Mouse (Mus musculus) layer of hippocampus, postnatal 10 days (tissue): ENCODE measurements at regions not wholly inside any gene's neighbourhood (a gene's known extent, or its start where the extent isn't known, plus 50 kb on each side); places are given as distances from the start of the nearest gene placed in this dataset.

Experiments
- DNase-seq, 2 experiments: peaks; one replicate each; pipeline ENCODE4 v3.0.0; 2021; ENCODE audit warnings: low spot score in 2 of 2

DNA sequence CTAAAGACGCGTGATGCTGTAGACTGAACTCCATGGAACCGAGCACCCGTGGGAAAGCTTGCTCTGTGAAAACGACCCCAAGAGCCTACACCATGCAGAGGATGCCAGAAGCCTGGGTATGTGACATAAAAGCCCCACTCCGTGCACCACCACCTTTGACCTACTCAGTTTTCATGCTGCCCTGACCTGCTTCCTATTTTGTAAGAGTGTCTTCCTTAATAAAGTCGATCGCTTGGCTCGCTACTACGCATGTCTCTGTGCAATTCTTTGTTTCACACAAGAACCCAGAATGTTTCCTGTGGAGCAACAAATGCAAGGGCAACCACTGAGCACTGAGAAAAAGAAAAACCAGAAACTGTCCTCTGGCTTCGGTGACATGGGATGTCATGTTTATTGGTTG lies 60.5 kb downstream of the Sec61b start:
- no peak for DNase-seq

DNA sequence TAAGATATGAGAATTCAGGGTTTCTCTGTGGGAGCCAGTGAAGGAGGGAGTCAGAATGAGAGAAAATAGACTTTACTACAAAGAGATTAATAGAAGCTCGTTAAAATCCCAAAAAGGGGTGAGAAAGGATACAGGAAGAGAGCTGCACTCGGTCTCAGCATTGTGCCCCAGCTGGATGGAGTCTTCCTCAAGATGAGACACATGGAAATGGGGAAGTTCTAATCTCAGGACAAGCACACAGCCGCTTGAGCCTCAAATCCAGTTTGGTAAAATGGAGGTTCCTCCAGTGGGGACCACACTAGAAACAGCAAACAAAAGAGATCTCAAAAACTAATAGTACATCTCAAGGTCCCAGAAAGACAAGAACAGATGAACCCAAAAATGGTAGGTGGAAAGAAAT lies 93.2 kb downstream of the Sec61b start:
- DNase-seq, result no peak

DNA sequence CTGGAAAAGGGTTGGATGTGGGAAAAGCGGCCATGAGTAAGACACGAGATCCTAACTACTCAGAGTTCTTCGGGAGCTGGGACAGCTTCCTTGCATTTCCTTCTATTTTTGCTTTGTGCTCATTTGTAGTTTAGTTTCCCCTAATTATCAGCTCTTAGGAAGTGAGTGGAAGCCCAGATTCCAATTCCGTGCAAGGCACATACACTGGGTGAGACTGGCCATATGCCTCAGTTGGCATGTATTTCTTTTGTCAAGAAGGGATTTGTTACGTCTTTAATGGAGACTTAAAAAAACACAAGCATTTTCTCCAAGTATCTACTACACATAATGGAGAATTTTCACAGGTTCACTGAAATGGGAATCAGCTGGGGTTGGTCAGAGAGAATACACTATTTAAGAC lies 96.4 kb downstream of the Sec61b start:
- no peak for DNase-seq

GRCm38 (mm10) chr4:47576011-47576410 lies 101.6 kb downstream of the Sec61b start:
- no peak for DNase-seq

GRCm38 (mm10) chr4:47577490-47577889 lies 103.0 kb downstream of the Sec61b start:
- peak; percentile 44 to 66 for DNase-seq

- DNase-seq, result no peak
Measured at GRCm38 (mm10) chr4:47578637-47579036, 104.2 kb downstream of the Sec61b start.

DNA sequence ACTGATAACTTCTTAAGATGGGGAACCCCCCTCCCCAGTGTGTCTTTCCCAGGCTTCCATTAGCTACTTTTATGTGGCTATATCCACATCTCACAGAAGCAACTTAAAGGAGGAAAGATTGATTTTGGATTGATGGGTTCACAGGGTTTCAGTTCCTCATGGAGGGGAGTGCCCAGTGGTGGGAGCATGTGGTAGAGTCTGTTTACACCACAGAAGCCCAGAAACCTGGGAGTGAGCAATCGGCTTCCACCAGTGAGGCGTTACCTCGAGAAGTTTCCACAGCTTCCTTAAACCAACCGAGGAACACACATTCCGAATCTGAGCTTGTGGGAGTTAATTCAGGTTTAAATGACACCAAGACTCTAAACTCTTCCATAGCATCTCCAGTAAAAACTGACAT lies 106.1 kb downstream of the Sec61b start:
- no peak for DNase-seq

DNA sequence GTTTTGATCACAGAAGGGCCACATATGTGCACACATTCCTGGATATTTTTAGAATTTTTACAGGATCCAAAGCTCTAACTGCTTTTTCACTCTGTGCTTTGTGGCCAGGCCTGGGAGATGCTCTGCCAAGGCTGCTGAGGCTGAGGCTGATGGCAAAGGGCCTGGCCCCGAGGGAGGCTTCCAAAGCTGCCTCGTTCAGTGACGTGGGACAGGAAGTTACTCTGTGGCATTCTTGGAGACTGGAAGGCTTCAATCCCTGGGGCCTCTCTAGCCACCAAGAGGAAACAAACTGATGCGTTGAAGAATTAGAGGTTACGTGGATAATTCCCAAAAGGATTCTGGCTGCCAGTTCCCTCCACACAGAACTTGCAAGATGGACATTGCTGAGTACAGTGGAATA lies 112.8 kb downstream of the Sec61b start:
- DNase-seq, result no peak

GRCm38 (mm10) chr4:47592271-47592986 lies 118.0 kb downstream of the Sec61b start:
- DNase-seq, result no peak

DNA sequence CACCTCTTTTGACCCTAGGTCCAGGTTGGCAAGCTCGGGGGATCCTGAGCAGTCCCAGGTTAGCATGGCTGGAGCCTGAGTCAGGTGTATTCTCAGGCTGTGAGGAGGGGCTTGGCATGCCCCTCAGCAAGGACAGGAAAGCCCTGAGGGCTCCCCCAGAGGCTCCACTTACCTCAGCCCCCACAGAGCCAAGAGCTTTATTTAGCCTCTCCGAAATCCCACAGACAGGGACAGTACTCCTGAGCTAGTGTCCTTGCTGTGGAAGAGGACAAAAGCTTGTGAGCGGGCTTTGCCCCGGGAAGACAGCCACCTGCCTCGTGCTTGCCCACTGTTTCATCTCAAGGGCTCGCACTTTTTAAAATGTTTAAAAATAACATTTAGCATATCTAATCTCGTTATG lies 118.7 kb downstream of the Sec61b start:
- DNase-seq, result no peak

GRCm38 (mm10) chr4:47594171-47594570 lies 119.7 kb downstream of the Sec61b start:
- DNase-seq, result no peak

GRCm38 (mm10) chr4:47595841-47596240 lies 121.4 kb downstream of the Sec61b start:
- no peak for DNase-seq

- no peak for DNase-seq
Measured at GRCm38 (mm10) chr4:47597586-47597985, 123.1 kb downstream of the Sec61b start.

DNA sequence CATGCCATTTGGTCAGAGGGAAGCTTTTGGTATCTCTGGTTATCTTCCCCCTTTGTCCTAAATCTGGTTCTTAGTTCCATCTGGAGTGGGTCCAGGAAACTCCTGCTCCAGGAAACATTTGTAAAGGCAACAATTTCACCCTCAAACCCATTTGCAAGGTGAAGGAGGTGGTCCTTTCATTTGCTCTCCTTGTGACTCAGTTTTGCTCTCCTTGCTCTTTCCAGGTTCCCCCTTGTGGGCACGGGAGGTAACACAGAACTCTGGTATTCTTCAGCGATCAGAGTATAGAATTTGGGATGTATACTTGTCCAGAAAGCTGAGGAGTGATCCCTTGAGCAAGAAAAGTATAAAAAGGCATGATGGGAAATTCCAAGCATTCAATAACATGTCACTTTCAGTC lies 123.8 kb downstream of the Sec61b start:
- DNase-seq, result no peak

- DNase-seq, result no peak
Measured at GRCm38 (mm10) chr4:47601301-47602070, 127.0 kb downstream of the Sec61b start.

GRCm38 (mm10) chr4:47603378-47603777 lies 128.9 kb downstream of the Sec61b start:
- no peak for DNase-seq

DNA sequence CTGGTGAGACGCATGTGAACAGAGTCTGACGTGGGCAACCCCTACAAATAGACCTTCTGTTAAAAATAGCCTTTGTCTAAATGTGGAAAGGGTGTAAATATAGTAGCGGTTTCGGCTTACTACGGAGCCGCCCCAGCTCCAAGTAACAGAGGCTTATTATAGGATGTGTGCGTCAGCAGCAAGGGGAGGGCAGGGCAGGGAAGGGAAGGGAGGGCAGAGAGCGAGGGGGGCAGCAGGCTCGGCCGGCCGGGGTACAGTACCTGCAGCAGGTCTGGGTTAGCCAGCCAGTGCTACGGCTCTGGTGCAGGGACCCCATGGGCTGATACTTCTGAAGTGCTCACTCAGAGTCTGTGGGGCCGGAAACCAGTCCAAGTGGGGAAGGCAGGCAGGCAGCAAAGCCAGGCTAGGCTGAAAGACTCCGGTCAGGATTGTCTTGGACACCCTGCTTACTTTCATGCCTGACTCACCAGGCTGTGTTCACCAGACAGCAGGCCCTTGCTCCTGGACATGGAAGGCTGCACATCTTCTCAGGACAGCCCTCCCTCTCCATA lies 129.5 kb downstream of the Sec61b start:
- no peak for DNase-seq

DNA sequence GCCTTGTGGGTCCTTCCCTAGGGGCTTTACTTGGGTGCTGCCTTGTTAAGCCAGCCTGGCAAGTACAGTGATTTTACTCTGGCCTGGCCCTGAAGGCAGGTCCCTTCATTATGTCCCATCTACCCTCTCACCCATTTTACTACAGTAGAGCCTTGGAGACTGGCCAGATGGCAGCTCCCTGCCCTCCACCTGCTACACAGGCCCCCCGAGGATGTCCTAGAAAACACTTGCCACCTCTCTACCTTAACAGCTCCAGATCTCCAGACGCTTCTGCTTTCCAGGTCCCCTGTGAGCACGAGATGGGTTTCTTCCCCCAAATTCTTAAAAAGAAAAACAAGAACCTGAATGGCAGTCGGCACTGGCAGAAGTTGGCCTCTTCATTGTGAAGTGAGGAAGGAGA lies 131.2 kb downstream of the Sec61b start:
- DNase-seq, result no peak

DNA sequence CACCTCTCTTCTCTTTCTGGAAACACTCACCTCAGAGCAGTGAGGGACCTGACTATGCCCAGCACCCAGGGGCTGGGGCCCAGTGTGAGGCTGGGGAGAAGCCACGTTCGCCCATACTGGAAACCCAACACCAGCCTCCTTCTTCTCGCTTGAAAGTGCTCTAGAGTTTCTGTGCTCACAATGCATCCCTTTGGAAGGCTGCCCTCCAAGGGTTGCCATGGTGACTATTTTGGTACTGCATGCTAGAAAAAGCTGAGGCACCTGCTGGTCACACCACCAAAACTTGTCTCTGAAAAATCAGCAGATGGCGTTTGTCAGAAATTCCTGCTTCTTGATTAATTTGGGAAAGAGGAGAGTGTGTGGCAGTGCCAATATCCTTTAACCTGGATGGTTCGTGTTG lies 134.2 kb downstream of the Sec61b start:
- peak; percentile 87 to 89 for DNase-seq

GRCm38 (mm10) chr4:47610913-47611312 lies 136.5 kb downstream of the Sec61b start:
- no peak for DNase-seq

DNA sequence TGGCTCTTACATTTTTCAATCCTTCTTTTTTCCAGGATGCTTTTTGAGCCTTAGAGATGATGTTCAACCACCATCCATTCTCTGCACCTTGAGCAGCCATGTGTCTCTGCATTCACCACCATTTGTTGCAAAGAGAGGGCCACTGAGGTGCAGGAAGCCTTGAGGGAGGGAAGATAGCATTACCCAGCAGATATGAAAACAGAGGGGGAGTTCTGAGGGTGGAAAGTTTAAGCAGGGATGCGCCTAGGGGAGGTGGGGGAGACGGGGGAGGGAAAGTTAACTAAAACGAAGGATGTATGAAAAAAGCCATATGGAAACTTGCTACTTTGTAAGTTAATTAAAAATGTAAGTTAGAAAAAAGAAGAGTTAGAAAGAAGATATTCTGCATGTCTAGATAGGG lies 142.1 kb downstream of the Sec61b start:
- DNase-seq, result no peak

- DNase-seq, result no peak
Measured at GRCm38 (mm10) chr4:47620700-47621099, 146.2 kb downstream of the Sec61b start.
